Mouse (Mus musculus) hindbrain, postnatal 0 days (tissue): Measurements from ENCODE around the gene Nop10. TPM values are rescaled to one million over a fixed set of nuclear protein-coding genes. Genes with fewer than 3 reads are reported as not detected.

Source experiments
- ATAC-seq: fragments of 200-750 bp; cut with Nextera tagmentation; 2 replicates; pipeline ENCODE4 v1.8.0; 2017; ENCODE audit warnings: mild to moderate bottlenecking, moderate TSS enrichment, moderate library complexity
- DNase-seq: peaks from one replicate; pipeline ENCODE4 v3.0.0-alpha.2; 2015; ENCODE audit warnings: low spot score
- H3K27ac ChIP-seq: fragments of 300-500 bp; sonication (generic); 2 replicates; pipeline ENCODE4 v1.5.1; 2014; ENCODE audit warnings: mild to moderate bottlenecking
- H3K27me3 ChIP-seq: fragments of 300-500 bp; sonication (generic); 2 replicates; pipeline ENCODE4 v1.6.1; 2014; ENCODE audit warnings: low read length, mixed read lengths; ENCODE audit not compliant: insufficient read depth
- H3K36me3 ChIP-seq: fragments of 300-500 bp; sonication (generic); 2 replicates; pipeline ENCODE4 v1.6.1; 2014; ENCODE audit warnings: low read length, mixed read lengths; ENCODE audit not compliant: insufficient read depth
- H3K4me1 ChIP-seq: fragments of 300-500 bp; sonication (generic); 2 replicates; pipeline ENCODE4 v1.6.1; 2014; ENCODE audit warnings: antibody characterized with exemption, low read length, mixed read lengths; ENCODE audit not compliant: insufficient read depth
- H3K4me2 ChIP-seq: fragments of 300-500 bp; sonication (generic); 2 replicates; pipeline ENCODE4 v1.6.1; 2014; ENCODE audit warnings: low read depth, mild to moderate bottlenecking, low read length, moderate library complexity, mixed read lengths
- H3K4me3 ChIP-seq: fragments of 300-500 bp; sonication (generic); 2 replicates; pipeline ENCODE4 v1.5.1; 2014; ENCODE audit warnings: low read length
- H3K9ac ChIP-seq: fragments of 300-500 bp; sonication (generic); replicated peaks from 2 replicates; pipeline ENCODE4 v1.6.1; 2014; ENCODE audit warnings: mild to moderate bottlenecking, low read length, moderate library complexity, mixed read lengths
- H3K9me3 ChIP-seq: fragments of 300-500 bp; sonication (generic); 2 replicates; pipeline ENCODE4 v1.6.1; 2016; ENCODE audit warnings: low read length, mixed read lengths
- CTCF ChIP-seq: IDR thresholded peaks from 2 replicates; pipeline ENCODE4 v1.5.1; 2016; ENCODE audit warnings: antibody characterized with exemption, control low read depth, low read depth
- WGBS: fragments of 180-500 bp; shearing (Covaris S2); extraction: QIAGEN DNeasy Blood & Tissue Kit; methylation state at CpG from one replicate; pipeline ENCODE4 v1.1.7; 2014; 5-methylcytosine and 5-hydroxymethylcytosine counted together
- polyA plus RNA-seq: library from polyadenylated mRNA; unstranded; fragments of >200 nt; fragmentation: Nextera tagmentation; extraction: Ambion mirVana; gene quantifications from 2 replicates; pipeline ENCODE4 v1.2.1, GENCODE M21; 2015
- total RNA-seq: library from RNA; depleted of rRNA; stranded (reverse); fragments of >200 nt; gene quantifications from 2 replicates; pipeline ENCODE4 v1.2.3, GENCODE M21; 2014; rRNA removed

Nop10 gene
- total RNA-seq (61.0 and 115 TPM in 2 replicates), polyA plus RNA-seq (177 and 183 TPM in 2 replicates)

DNA sequence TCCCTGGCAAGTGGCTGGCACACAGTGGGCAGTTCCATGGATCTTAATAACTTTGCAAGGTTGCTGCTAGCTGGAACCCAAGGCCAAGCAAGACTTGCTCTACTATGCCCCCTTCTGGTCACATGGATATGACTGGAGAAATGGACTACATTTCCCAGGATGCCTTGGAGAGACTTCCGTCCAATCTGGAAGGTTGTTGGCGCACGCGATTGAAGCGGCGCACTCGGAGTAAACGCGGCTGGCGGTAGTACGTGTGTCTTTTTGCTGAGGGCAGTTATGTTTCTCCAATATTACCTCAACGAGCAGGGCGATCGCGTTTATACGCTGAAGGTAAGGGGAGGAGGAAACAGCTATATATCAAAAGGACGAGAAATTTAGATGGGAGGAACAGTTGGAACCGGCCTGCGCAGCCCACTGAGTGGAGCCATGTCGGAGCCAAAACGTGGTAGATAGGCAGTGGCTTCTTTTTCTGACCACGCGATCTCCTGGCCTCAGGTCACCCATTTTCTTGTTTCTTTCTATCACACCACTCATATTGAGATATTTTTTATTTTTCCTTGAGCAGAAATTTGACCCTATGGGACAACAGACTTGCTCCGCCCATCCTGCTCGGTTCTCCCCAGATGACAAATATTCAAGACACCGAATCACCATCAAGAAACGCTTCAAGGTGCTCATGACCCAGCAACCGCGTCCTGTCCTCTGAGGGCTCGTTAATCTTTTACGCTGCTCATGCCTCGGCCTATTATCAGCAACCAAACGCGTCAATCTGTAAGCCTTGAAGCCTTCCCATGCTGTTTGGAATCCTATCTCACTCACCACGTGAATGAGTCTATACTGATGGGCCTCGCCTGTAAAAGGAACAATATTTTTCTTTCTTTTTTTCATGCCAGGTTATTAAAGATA lies at the start of gene Nop10:
Gene Nop10 (plus strand): TSS at position 179 of the 906 bp plus-strand sequence.
- Histone ChIP-seq H3K4me3 (peak within 1 kb of the TSS; percentile 61), H3K9me3 (no peaks in the 10 kb centered on the region), H3K4me2 (peak within 1 kb of the TSS; percentile 72), H3K36me3 (no peaks in the 10 kb centered on the region), H3K9ac (peak within 1 kb of the TSS; percentile 63), H3K27me3 (no peaks in the 10 kb centered on the region), H3K4me1 (peaks cover 10% of the 10 kb centered on the region), H3K27ac (peak within 1 kb of the TSS; percentile 80)
- TF ChIP-seq CTCF, result peak; percentile 92
- ATAC-seq (peak; percentile 72), DNase-seq (peak; percentile 96)
- WGBS, result 1% methylated on average over 36 of the region's 36 CpGs

GRCm38 (mm10) chr2:112215977-112216376 lies 45.7 kb upstream of the Nop10 start:
- TF ChIP-seq CTCF, result peak; percentile 79
- no peaks in the 10 kb centered on the region for H3K27me3 ChIP-seq
- WGBS, result 3% methylated on average over 1 of the region's 1 CpGs
- H3K4me1 ChIP-seq, result no peaks in the 10 kb centered on the region
- H3K9ac ChIP-seq, result no peak overlapping the region
- no peaks in the 10 kb centered on the region for H3K36me3 ChIP-seq
- DNase-seq, result peak; percentile 76
- H3K4me2 ChIP-seq, result no peak overlapping the region
- no peak overlapping the region for H3K4me3 ChIP-seq
- no peak overlapping the region for H3K27ac ChIP-seq
- H3K9me3 ChIP-seq, result no peaks in the 10 kb centered on the region
- 0 out of 2 replicates have a peak, but pooled peaks have one; percentile 70 for ATAC-seq

DNA sequence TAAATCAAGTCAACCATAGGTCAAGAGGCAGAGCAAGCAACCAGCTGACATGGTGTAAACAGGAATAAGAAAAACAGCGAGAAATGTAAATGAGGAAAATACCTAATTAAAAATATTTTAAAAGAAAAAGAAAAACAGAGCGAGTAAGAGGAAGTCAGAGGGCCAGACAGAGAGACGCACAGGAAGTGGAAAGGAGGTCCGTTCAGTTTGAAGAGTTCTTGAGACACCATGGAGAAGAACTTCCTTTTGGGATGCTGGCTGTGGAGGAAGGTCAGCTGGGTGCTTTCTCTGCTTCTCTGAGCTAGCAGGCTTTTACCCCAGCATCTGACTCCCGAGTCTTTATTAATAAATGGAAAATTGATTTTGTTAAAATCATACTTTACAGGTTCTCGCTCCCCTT lies 44.1 kb upstream of the Nop10 start:
- no peak for DNase-seq
- no peak for ATAC-seq

GRCm38 (mm10) chr2:112220880-112221279 lies 40.8 kb upstream of the Nop10 start:
- Histone ChIP-seq H3K4me3 (no peak overlapping the region), H3K27ac (no peak overlapping the region), H3K4me1 (no peaks in the 10 kb centered on the region), H3K27me3 (no peaks in the 10 kb centered on the region), H3K36me3 (no peaks in the 10 kb centered on the region), H3K9me3 (no peaks in the 10 kb centered on the region), H3K4me2 (no peak overlapping the region), H3K9ac (no peak overlapping the region)
- WGBS, result 94% methylated on average over 5 of the region's 5 CpGs
- no peak for TF ChIP-seq CTCF
- DNase-seq (no peak), ATAC-seq (no peak)

More for the DNA sequence above, 44.1 kb upstream of the Nop10 start:
- H3K4me1 ChIP-seq, result no peaks in the 10 kb centered on the region
- H3K27ac ChIP-seq, result no peak overlapping the region
- no peak overlapping the region for H3K9ac ChIP-seq
- no peaks in the 10 kb centered on the region for H3K27me3 ChIP-seq
- WGBS, result 76% methylated on average over 6 of the region's 6 CpGs
- no peaks in the 10 kb centered on the region for H3K9me3 ChIP-seq
- no peaks in the 10 kb centered on the region for H3K36me3 ChIP-seq
- H3K4me3 ChIP-seq, result no peak overlapping the region
- no peak for TF ChIP-seq CTCF
- H3K4me2 ChIP-seq, result no peak overlapping the region

DNA sequence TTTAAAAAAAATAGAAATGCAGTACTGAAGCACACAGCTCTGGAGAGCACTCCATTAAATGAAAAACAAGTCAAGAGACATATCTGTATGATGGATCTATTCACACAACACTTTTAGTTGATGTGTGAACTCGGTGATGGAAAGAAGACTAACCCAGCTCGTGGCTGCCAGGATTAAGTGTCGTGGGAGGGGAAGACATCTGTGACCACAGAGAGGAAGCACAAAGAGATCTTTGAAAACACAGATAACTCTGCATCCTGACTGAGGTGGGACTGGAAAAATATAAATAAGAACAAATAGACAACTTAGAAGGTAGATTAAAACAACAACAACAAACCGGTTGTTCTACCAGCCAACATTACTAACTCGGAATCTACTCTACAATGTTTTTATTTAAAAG lies 39.1 kb upstream of the Nop10 start:
- no peaks in the 10 kb centered on the region for H3K36me3 ChIP-seq
- ATAC-seq, result no peak
- H3K9ac ChIP-seq, result no peak overlapping the region
- no peak for DNase-seq
- H3K4me3 ChIP-seq, result no peak overlapping the region
- WGBS, result 82% methylated on average over 5 of the region's 5 CpGs
- no peak overlapping the region for H3K4me2 ChIP-seq
- no peak overlapping the region for H3K27ac ChIP-seq
- TF ChIP-seq CTCF, result no peak
- no peaks in the 10 kb centered on the region for H3K9me3 ChIP-seq
- H3K27me3 ChIP-seq, result no peaks in the 10 kb centered on the region
- H3K4me1 ChIP-seq, result no peaks in the 10 kb centered on the region

- Histone ChIP-seq H3K4me2 (no peak overlapping the region), H3K4me1 (no peaks in the 10 kb centered on the region), H3K9ac (no peak overlapping the region), H3K27ac (no peak overlapping the region), H3K4me3 (no peak overlapping the region), H3K9me3 (no peaks in the 10 kb centered on the region), H3K27me3 (no peaks in the 10 kb centered on the region), H3K36me3 (no peaks in the 10 kb centered on the region)
- no peak for TF ChIP-seq CTCF
- no peak for DNase-seq
- no peak for ATAC-seq
- 64% methylated on average over 4 of the region's 4 CpGs for WGBS
Observed at GRCm38 (mm10) chr2:112224356-112224755, 37.4 kb upstream of the Nop10 start.

- no peak for TF ChIP-seq CTCF
- H3K27me3 ChIP-seq, result no peaks in the 10 kb centered on the region
- H3K4me2 ChIP-seq, result no peak overlapping the region
- DNase-seq (no peak), ATAC-seq (no peak)
- no peak overlapping the region for H3K9ac ChIP-seq
- no peaks in the 10 kb centered on the region for H3K9me3 ChIP-seq
- 100% methylated on average over 1 of the region's 1 CpGs for WGBS
- no peaks in the 10 kb centered on the region for H3K36me3 ChIP-seq
- no peak overlapping the region for H3K4me3 ChIP-seq
- no peak overlapping the region for H3K27ac ChIP-seq
- no peaks in the 10 kb centered on the region for H3K4me1 ChIP-seq
Observed at GRCm38 (mm10) chr2:112232623-112233022, 29.1 kb upstream of the Nop10 start.
